Mouse (Mus musculus): ENCODE measurements around the gene Fndc7.

GRCm38 (mm10) chr3:108856386-108857123 is 33.3 kb downstream of the Fndc7 start:
- TF ChIP-seq POLR2A (IDR thresholded peaks at IDR 0.05; ENCODE audit: borderline replicate concordance, extremely low read depth, low read depth, low read length) = no peak
- peak; percentile 53; the same call in 1 of the 2 replicates for TF ChIP-seq CTCF (IDR thresholded peaks at IDR 0.05; ENCODE audit: insufficient read depth, low read length)
